Mouse (Mus musculus) natural killer cell, adult 2 months (primary cell): ENCODE data around the gene Tenm3.

Source experiments
- DNase-seq, 2 experiments: peaks; one replicate each; pipeline ENCODE4 v3.0.0; 2022; ENCODE audit warnings: low spot score in 2 of 2

Tenm3 gene

DNA sequence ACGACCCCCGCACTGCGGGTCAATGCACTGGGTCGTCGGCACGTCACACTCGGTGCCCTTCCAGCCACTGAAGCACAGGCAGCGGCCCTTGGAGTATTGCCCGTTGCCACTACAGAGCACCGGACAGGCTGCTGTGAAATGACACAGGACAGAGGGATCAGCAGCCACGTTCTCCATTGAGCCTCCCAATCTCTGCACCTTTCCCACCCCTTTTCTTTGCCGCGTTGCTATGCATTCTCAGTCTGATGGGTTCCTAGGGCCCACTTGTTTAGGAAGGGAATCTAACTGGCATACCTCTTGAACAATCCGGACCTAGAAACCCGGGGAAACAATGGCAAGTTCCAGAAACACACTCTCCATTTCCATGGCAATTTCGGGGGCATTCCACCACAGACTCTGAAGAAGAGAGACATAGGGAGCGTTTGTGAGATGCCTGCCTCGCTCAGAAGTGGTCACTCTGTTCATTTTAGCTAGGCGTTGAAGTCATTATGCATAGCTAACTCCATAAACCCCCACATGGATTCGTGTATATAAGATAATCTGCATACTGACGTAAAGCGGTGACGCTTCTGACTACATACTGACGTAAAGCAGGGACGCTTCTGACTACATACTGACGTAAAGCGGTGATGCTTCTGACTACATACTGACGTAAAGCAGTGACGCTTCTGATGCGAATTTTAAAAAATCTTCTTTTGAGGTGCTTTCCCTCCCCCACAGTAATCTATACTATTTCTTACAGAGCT lies 501.3 kb downstream of the Tenm3 start:
- DNase-seq, result no peak

- no peak for DNase-seq
Observed at GRCm38 (mm10) chr8:48341692-48342091, 502.1 kb downstream of the Tenm3 start.

DNA sequence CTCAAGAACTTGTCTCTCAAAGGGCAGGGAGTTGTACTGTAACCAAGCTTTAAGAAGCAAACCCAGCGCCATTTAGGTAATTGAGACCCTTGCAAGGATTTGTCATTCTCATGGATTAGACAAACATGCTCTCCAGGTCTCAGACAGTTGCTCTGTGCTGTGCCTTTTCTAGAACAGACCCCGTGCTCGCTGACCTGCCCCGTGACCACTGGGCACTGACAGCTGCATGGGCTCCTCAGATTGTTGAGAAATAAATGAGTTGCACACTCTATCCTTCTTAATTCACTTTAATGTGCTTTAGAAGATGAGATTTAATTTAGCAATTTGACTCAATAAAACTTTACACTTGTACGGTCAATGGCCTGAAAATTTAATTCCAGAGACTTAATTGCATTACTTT lies 502.5 kb downstream of the Tenm3 start:
- DNase-seq, result no peak

- DNase-seq, result no peak
Observed at GRCm38 (mm10) chr8:48322655-48323265, 521.0 kb downstream of the Tenm3 start.

- no peak for DNase-seq
Observed at GRCm38 (mm10) chr8:48322240-48322639, 521.5 kb downstream of the Tenm3 start.

DNA sequence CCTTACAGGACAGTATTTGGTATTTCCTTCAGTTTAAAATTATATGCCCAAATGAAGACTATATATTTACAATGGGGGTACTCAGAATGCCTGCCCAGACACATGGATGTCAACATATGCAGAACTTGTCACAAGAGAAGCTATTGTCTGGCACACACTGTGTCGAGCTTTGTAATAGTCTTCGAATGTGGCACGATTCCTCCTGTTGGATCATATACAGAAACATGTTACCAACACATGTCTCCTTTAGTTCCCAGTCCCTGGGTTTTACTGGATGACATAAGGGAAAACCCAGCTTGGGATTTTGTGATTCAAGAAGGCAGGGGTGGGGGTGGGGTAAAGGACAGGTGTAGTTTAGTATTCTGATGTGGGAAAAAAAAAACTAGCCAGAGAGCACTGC lies 524.1 kb downstream of the Tenm3 start:
- no peak for DNase-seq

GRCm38 (mm10) chr8:48317498-48317897 lies 526.3 kb downstream of the Tenm3 start:
- DNase-seq, result no peak

- DNase-seq, result no peak
Observed at GRCm38 (mm10) chr8:48315605-48316004, 528.1 kb downstream of the Tenm3 start.

DNA sequence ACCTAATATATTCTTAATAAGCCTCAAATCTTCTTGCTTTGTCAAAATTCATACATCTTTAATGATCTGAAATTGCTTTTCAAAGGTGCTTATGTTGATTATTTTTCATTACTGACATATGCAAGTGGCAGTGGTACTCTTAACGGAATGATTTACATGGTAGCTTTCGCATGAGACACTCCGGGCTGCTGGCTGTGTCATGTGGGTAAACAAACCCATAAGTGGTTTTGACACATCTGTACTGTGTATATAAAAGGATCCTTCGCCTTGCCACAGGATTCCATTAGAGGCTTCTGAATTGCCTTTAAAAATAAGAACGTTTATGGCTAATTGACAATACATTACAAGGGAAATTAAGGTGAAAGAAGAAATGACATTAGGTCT lies 529.8 kb downstream of the Tenm3 start:
- DNase-seq, result no peak

GRCm38 (mm10) chr8:48313210-48313984 lies 530.4 kb downstream of the Tenm3 start:
- DNase-seq, result no peak

GRCm38 (mm10) chr8:48311706-48312105 lies 532.0 kb downstream of the Tenm3 start:
- no peak for DNase-seq

GRCm38 (mm10) chr8:48310240-48310849 lies 533.4 kb downstream of the Tenm3 start:
- DNase-seq, result no peak

DNA sequence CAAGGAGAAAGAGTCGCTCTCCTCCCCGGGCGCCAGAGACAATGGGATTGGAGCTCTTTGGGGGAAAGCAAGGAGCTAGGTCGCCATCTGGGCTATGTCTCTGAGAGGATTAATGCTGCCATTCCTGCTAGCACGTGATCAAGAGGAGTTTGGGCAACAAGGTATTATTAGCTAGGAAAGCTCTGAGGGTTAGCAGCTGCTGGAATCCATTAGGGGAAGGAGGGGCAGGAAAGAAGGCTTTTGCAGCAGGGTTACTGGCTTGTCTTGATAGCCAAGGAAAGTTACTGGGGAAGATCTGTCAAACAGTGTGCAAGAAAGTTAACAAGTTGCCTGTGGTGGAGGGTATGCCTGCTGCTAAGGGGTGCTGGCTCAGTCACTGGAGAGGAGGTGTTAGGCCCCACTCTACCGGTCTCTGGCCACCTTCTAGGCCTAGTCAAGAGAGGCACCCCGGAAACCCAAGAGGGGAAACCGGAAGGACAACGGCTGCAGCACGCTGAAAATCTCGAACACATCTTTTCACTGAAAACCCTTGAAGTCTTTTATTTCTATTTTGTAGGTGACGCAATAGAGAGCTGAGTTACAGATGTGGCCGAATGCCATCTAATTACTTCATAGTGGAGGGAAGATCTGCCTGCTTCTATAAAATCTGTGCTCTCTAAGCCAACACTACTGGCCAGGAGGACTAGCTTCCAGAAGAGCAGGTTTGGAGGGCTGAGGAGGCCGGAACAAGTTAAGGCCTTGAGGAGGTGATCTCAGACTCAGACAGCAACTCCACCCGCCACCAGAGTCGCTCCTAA lies 534.4 kb downstream of the Tenm3 start:
- no peak for DNase-seq

DNA sequence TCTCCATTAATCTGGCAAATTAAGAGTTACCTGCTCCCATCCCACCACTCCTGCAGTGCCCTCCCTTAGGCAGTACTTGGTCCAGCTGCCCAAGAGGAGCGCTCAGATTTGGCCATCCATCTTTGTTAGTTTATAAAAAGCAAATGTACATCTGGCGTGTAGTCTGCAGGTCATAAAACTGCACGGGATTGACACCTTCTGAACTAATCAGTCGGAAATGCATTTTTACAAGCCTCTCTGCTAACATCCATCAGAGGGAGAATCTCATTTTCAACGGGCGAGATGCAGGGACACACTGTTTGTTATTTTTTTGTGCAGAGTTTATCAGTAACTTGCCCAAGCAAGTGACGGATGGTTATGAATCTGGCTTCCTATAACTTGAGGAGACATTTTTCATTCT lies 539.5 kb downstream of the Tenm3 start:
- DNase-seq, result no peak

DNA sequence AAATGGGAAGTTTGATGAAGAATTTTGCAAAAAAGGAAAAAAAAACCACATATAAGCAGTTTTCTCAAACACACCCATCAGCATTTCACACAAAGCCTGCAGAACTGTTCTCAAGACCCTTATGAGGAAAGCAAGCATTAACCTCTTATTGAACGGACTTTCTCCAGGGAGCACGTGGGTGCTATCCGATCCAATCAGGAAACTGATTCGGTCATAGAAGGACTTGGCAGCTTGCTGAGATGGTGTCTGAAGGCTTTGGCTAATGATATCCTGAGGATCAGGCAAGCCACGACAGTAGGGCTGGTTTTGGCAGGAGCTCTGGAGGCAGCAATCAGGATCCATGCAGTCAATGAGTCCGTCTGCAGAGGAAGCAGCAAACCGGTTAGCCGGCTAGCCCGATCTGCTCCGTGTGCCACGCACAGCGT lies 543.1 kb downstream of the Tenm3 start:
- DNase-seq, result no peak

GRCm38 (mm10) chr8:48300061-48300460 lies 543.7 kb downstream of the Tenm3 start:
- DNase-seq, result no peak

- DNase-seq, result no peak
Observed at GRCm38 (mm10) chr8:48299341-48299740, 544.4 kb downstream of the Tenm3 start.

DNA sequence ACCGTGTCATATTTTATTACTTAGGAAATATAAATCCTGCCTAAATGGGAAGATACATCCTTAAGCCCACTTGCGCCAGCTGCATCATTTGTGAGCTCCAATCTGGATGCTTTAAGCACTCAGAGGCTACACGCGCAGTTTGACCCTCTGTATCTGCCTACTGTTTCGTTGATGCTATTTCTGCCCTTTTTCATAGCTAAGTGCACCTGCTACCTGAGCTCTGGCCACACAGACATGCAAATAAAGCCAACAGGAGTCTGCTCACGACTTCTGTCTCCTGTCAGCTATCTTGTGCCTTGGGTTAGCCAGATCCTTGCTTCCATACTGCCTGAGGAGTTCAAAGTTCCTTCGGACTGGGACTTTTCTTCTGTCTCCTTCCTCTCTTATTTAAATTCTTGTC lies 547.4 kb downstream of the Tenm3 start:
- no peak for DNase-seq

DNA sequence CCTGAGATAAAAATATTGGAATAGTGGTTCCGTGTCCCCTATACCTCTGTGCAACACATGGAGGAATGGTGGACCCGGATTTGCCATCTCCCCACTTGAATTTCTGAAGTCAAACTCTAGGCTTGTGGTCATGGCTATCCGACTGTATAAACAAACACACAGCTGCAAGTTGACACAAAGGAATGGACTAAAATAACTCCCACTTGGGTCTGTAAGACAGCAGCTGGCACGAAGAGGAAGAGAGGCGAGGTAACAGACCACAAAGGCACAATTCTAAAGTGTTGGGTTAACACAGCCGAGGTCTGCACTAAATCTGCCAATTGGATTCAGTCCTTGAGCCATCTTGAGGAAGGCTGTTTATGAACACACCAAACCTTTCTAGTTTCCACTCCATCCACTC lies 548.2 kb downstream of the Tenm3 start:
- no peak for DNase-seq

GRCm38 (mm10) chr8:48293797-48294196 lies 550.0 kb downstream of the Tenm3 start:
- DNase-seq, result no peak

DNA sequence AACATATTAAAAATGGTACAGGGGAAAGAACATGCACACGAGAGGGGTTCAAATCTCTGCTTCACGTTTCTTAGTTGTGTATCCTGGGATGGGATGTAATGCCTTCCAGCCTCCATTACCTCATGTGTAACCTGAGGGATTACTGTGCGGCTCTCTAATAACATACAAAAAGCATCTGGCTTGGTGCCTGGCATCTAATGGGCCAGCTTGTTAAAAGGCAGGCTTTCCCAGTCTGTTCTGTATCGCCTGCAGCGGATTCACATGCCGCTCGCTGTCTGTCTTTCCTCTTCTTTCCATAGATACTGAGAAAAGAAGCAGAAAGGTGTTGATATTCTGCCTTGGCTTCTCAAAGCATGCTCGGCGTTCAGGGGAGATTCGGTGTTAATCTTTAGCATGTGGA lies 558.3 kb downstream of the Tenm3 start:
- no peak for DNase-seq

DNA sequence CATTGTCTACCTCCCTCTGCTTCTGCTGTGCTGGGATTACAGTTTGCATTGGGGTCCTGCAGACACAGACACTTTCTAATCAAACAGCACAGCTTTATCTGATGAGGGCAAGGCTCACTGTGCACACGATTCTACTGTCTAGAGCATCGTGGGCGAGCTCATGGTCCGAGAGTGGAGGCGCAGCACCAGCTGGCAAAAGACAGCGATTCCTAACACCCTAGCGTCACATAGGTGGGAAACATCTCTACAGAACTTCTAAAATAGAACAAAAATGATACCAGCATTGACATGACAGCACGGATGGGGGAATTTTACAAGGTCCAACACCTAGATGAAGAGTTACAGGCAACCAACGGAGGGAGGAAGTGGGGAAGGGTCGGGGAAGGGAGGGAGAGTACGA lies 561.9 kb downstream of the Tenm3 start:
- no peak for DNase-seq
